Mouse (Mus musculus) forebrain, embryonic 10.5 days (tissue): ENCODE data around the gene Leprot. TPM values are rescaled to one million over a fixed set of nuclear protein-coding genes. Genes with fewer than 3 reads are reported as not detected.

Experiments
- DNase-seq: peaks from one replicate; pipeline ENCODE4 v3.0.0-alpha.2; 2017; ENCODE audit warnings: low spot score; ENCODE audit errors: extremely low spot score
- H3K27ac ChIP-seq: fragments of 300-500 bp; sonication (generic); 2 replicates; pipeline ENCODE4 v1.5.1; 2016; ENCODE audit warnings: mild to moderate bottlenecking
- H3K27me3 ChIP-seq: fragments of 300-500 bp; sonication (generic); 2 replicates; pipeline ENCODE4 v1.6.1; 2016; ENCODE audit warnings: mild to moderate bottlenecking; ENCODE audit not compliant: poor library complexity, severe bottlenecking
- H3K36me3 ChIP-seq: fragments of 300-500 bp; sonication (generic); replicated peaks from 2 replicates; pipeline ENCODE4 v1.6.1; 2016; ENCODE audit warnings: mild to moderate bottlenecking, moderate library complexity
- H3K4me1 ChIP-seq: fragments of 300-500 bp; sonication (generic); 2 replicates; pipeline ENCODE4 v1.6.1; 2016
- H3K4me3 ChIP-seq: fragments of 300-500 bp; sonication (generic); 2 replicates; pipeline ENCODE4 v1.5.1; 2016; ENCODE audit warnings: mild to moderate bottlenecking, moderate library complexity
- H3K9me3 ChIP-seq: fragments of 300-500 bp; sonication (generic); 2 replicates; pipeline ENCODE4 v1.6.1; 2016; ENCODE audit warnings: mild to moderate bottlenecking, moderate library complexity
- WGBS: fragments of 180-500 bp; shearing (Covaris S2); methylation state at CpG from one replicate; pipeline ENCODE4 v1.1.7; 2016; 5-methylcytosine and 5-hydroxymethylcytosine counted together
- polyA plus RNA-seq: library from polyadenylated mRNA; unstranded; fragments of >200 nt; fragmentation: Nextera tagmentation; extraction: Ambion mirVana; gene quantifications from 2 replicates; pipeline ENCODE4 v1.2.1, GENCODE M21; 2016

The Leprot gene
- polyA plus RNA-seq, 1 experiment from 2014 or later = 56.8 TPM

DNA sequence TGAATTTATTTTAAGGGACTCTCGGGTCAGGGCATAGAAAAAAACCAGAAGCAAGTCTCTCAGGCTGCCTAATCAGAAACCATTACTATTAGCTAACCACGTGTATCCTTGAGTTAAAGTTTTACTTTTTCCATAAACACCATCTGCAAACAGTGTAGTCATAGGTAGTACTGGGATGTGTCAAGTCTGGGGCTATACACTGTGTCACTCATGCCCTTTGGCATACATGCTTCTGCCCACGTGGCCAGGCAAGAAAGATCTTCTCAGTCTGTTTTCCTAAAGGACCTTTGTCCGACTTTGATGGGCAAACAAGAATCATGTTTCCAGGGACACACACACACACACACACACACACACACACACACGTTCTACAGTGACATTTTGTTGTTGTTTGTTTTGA is 27.3 kb downstream of the Leprot start:
- 85% methylated on average over 5 of the region's 5 CpGs for WGBS
- H3K9me3 ChIP-seq = no peaks in the 10 kb centered on the region
- no peak overlapping the region for H3K4me3 ChIP-seq
- no peaks in the 10 kb centered on the region for H3K36me3 ChIP-seq
- H3K4me1 ChIP-seq = peaks cover 2% of the 10 kb centered on the region; the same call in 1 of the 2 replicates
- no peak for DNase-seq
- no peaks in the 10 kb centered on the region for H3K27me3 ChIP-seq
- no peak overlapping the region for H3K27ac ChIP-seq

GRCm38 (mm10) chr4:101675726-101676125 is 28.2 kb downstream of the Leprot start:
- Histone ChIP-seq H3K4me1 (no peaks in the 10 kb centered on the region), H3K27me3 (no peaks in the 10 kb centered on the region), H3K4me3 (no peak overlapping the region), H3K27ac (no peak overlapping the region), H3K36me3 (no peaks in the 10 kb centered on the region), H3K9me3 (no peaks in the 10 kb centered on the region)
- no peak for DNase-seq
- WGBS = 74% methylated on average over 4 of the region's 4 CpGs

DNA sequence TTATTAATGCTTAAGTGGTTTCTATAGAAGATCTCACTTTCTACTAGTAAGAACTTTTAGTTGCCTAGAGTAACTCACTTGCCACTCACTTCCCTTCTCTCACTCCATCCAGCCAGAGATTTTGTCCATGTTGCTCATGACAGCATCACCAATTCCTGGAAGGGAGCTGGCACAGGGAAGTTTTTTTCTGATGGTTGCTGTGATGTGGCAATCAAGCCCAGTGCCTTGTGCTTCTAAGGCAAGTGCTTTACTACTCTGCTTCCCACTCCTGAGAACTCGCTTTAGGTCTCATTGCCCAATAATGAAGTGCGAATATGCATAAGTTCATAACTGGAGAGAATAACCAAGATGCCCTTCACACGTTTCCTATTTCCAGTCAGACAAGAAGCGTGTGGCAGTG is 35.1 kb downstream of the Leprot start:
- 90% methylated on average over 4 of the region's 4 CpGs for WGBS
- Histone ChIP-seq H3K27ac (no peak overlapping the region), H3K36me3 (no peaks in the 10 kb centered on the region), H3K27me3 (no peaks in the 10 kb centered on the region), H3K9me3 (no peaks in the 10 kb centered on the region), H3K4me3 (no peak overlapping the region), H3K4me1 (no peaks in the 10 kb centered on the region)
- no peak for DNase-seq

GRCm38 (mm10) chr4:101683086-101683485 is 35.6 kb downstream of the Leprot start:
- H3K4me3 ChIP-seq = no peak overlapping the region
- no peaks in the 10 kb centered on the region for H3K27me3 ChIP-seq
- 83% methylated on average over 3 of the region's 3 CpGs for WGBS
- no peak for DNase-seq
- no peaks in the 10 kb centered on the region for H3K4me1 ChIP-seq
- H3K36me3 ChIP-seq = no peaks in the 10 kb centered on the region
- no peaks in the 10 kb centered on the region for H3K9me3 ChIP-seq
- no peak overlapping the region for H3K27ac ChIP-seq

DNA sequence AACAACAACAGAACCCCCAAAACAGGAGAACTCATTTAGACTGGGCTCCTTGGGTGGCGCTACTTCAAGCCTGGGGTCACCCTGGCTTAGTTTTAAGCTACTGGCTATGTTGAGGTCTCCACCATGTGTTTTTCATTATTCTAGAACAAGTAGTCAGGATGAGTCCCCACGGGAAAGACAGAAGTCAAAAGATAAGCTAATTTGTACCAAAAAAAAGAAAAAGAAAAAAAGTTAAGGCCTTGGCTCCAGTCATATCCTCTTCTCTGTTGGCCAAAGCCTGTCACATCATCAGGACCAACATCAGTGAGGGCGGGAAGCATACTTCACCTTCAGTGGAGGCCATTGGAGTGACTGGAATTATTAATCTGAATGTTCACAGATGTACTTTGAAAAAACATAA is 37.3 kb downstream of the Leprot start:
- H3K9me3 ChIP-seq = no peaks in the 10 kb centered on the region
- no peak for DNase-seq
- H3K4me1 ChIP-seq = no peaks in the 10 kb centered on the region
- H3K27me3 ChIP-seq = no peaks in the 10 kb centered on the region
- no peak overlapping the region for H3K27ac ChIP-seq
- H3K36me3 ChIP-seq = no peaks in the 10 kb centered on the region
- H3K4me3 ChIP-seq = no peak overlapping the region
- whole genome bisulfite sequencing = 74% methylated on average over 3 of the region's 3 CpGs

DNA sequence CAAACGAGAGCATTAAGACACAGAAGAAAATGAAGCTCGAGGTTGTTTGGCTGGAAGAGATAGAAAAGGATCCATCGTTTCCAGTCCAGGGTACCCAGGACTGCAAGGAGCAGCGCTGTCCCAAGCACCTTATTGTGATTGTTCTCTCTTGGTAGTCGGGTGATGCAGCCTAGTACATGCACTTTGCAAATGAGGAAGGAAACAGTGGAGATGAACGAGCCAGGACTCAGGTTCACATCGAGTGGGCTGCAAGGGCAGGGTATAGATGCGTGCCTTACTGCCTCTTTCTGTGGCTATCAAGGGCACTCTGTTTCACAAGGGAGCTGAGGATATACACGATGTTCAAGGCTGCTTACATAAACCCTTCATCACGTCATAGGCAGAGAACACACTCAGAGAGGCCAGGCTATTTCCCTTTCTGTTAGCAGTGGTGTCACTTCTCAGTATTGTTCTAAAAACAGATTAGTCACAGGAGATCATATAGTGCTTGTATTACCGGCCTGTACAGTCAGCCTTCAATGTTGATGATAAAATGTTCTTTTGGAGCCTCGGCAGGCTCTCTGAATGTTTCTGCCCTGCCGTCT is 38.8 kb downstream of the Leprot start:
- Histone ChIP-seq H3K36me3 (no peaks in the 10 kb centered on the region), H3K27ac (no peak overlapping the region), H3K4me3 (no peak overlapping the region), H3K27me3 (no peaks in the 10 kb centered on the region), H3K4me1 (no peaks in the 10 kb centered on the region), H3K9me3 (no peaks in the 10 kb centered on the region)
- 85% methylated on average over 13 of the region's 13 CpGs for WGBS
- DNase-seq = no peak

GRCm38 (mm10) chr4:101689241-101689640 is 41.7 kb downstream of the Leprot start:
- Histone ChIP-seq H3K9me3 (no peaks in the 10 kb centered on the region), H3K4me3 (no peak overlapping the region), H3K4me1 (no peaks in the 10 kb centered on the region), H3K27me3 (no peaks in the 10 kb centered on the region), H3K27ac (no peak overlapping the region), H3K36me3 (no peaks in the 10 kb centered on the region)
- WGBS = 89% methylated on average over 4 of the region's 4 CpGs
- no peak for DNase-seq

GRCm38 (mm10) chr4:101689645-101690044 is 42.1 kb downstream of the Leprot start:
- WGBS = 84% methylated on average over 5 of the region's 5 CpGs
- H3K4me1 ChIP-seq = no peaks in the 10 kb centered on the region
- H3K27ac ChIP-seq = no peak overlapping the region
- H3K27me3 ChIP-seq = no peaks in the 10 kb centered on the region
- no peaks in the 10 kb centered on the region for H3K36me3 ChIP-seq
- H3K9me3 ChIP-seq = no peaks in the 10 kb centered on the region
- no peak for DNase-seq
- H3K4me3 ChIP-seq = no peak overlapping the region

DNA sequence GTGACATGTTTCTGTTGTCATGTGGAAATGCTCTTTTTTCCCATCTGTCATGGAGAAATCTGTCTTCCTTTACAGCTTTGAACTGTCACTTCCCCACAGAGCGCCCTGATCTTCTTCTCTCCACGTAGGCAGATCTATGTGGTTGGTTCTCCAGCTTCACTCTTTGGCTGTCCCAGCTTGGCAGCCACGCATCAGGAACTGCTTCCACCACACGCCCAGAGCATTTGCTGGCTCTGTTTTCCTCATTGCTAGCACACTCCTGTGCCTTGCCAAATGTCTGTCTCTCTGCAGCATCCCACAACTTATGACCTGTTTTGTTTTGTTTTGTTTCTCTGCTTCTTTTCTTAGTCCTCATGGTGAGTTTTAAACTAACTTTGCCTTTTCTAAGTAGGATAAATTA is 45.4 kb downstream of the Leprot start:
- Histone ChIP-seq H3K4me1 (no peaks in the 10 kb centered on the region), H3K4me3 (no peak overlapping the region), H3K9me3 (no peaks in the 10 kb centered on the region), H3K27me3 (no peaks in the 10 kb centered on the region), H3K27ac (no peak overlapping the region), H3K36me3 (no peaks in the 10 kb centered on the region)
- no peak for DNase-seq
- WGBS = 93% methylated on average over 4 of the region's 4 CpGs

- Histone ChIP-seq H3K36me3 (no peaks in the 10 kb centered on the region), H3K27ac (no peak overlapping the region), H3K9me3 (no peaks in the 10 kb centered on the region), H3K4me3 (no peak overlapping the region), H3K27me3 (no peaks in the 10 kb centered on the region), H3K4me1 (no peaks in the 10 kb centered on the region)
- 87% methylated on average over 6 of the region's 6 CpGs for WGBS
- DNase-seq = no peak
Observed at GRCm38 (mm10) chr4:101694529-101694928, 47.0 kb downstream of the Leprot start.

GRCm38 (mm10) chr4:101697236-101697635 is 49.7 kb downstream of the Leprot start:
- Histone ChIP-seq H3K36me3 (no peaks in the 10 kb centered on the region), H3K9me3 (no peaks in the 10 kb centered on the region), H3K27ac (no peak overlapping the region), H3K27me3 (no peaks in the 10 kb centered on the region), H3K4me3 (no peak overlapping the region), H3K4me1 (no peaks in the 10 kb centered on the region)
- WGBS = 85% methylated on average over 3 of the region's 3 CpGs
- DNase-seq = no peak

DNA sequence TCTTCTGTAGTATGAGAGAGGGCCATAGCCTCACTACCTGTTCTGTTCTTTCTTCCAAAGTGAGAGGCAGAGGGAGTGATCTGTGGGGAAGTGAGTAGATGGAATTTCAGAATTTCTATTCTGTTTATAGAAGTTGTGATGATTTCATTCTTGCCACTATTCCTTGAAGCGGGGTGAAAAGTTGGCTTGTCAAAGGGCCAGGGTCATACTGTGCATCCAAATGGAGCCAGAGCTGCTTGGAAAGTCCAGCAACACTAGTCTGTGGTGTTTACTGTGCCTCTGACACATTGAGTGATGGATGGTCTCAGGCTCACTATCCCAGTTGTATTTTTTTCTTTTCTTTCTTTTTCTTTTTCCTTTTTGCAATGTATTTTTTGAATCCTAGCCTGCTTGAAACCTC is 51.9 kb downstream of the Leprot start:
- no peak for DNase-seq
- Histone ChIP-seq H3K27me3 (no peaks in the 10 kb centered on the region), H3K9me3 (no peaks in the 10 kb centered on the region), H3K27ac (no peak overlapping the region), H3K4me1 (no peaks in the 10 kb centered on the region), H3K4me3 (no peak overlapping the region), H3K36me3 (no peaks in the 10 kb centered on the region)
- WGBS = 88% methylated on average over 1 of the region's 1 CpGs

DNA sequence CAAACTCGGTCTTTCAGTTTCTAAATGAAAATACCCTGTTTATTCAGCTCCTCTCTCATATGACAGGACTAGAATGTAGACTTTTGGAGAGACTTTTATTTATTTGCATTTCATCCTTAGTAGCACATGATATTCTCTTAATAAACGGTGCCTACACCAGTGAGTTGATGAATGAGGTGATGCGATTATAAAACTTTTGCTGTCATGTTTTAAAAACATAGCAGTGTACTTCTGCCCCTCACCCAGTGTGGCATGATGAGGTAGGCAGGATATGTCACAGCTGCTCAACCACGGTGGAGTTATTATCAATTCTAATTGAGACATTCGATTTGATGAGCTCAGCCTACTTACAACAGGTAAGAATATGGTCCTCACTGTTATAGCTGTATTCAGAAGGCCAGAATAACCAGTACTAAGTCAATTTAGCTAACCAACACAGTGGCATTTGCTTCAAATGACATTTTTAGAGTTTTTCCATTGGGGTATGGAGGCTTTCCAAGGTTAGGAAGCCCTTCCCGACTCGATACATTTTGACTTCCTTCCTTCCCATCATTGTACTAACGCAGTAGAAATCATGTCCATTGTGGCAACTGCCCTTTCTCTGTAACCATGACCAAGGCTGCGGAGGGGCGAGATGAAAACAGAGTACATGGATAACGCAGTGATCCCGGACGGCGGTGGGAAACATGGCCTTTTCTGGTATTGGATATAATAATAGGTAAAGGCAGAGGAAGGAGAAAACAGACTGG is 53.5 kb downstream of the Leprot start:
- no peaks in the 10 kb centered on the region for H3K36me3 ChIP-seq
- no peak for DNase-seq
- no peaks in the 10 kb centered on the region for H3K9me3 ChIP-seq
- 92% methylated on average over 14 of the region's 14 CpGs for WGBS
- H3K27ac ChIP-seq = no peak overlapping the region
- no peaks in the 10 kb centered on the region for H3K4me1 ChIP-seq
- H3K27me3 ChIP-seq = no peaks in the 10 kb centered on the region
- H3K4me3 ChIP-seq = no peak overlapping the region
